Mouse (Mus musculus) lung, embryonic 16.5 days (tissue): ENCODE data around the gene A530016L24Rik. TPM values are rescaled to one million over a fixed set of nuclear protein-coding genes. Genes with fewer than 3 reads are reported as not detected.

Experiments
- ATAC-seq: fragments of 200-750 bp; cut with Nextera tagmentation; 2 replicates; pipeline ENCODE4 v1.8.0; 2017; ENCODE audit warnings: low read depth, mild to moderate bottlenecking, moderate library complexity
- H3K27ac ChIP-seq: fragments of 300-500 bp; sonication (generic); 2 replicates; pipeline ENCODE4 v1.5.1; 2014; ENCODE audit warnings: mild to moderate bottlenecking, control low read depth, low read length
- H3K27me3 ChIP-seq: fragments of 300-500 bp; sonication (generic); 2 replicates; pipeline ENCODE4 v1.6.1; 2014; ENCODE audit warnings: low read depth, low read length, mixed read lengths; ENCODE audit not compliant: control insufficient read depth, insufficient read depth
- H3K36me3 ChIP-seq: fragments of 300-500 bp; sonication (generic); 2 replicates; pipeline ENCODE4 v1.6.1; 2014; ENCODE audit warnings: low read length; ENCODE audit not compliant: control insufficient read depth, insufficient read depth
- H3K4me1 ChIP-seq: fragments of 300-500 bp; sonication (generic); replicated peaks from 2 replicates; pipeline ENCODE4 v1.6.1; 2014; ENCODE audit warnings: low read length, mixed read lengths; ENCODE audit not compliant: control insufficient read depth, insufficient read depth
- H3K4me2 ChIP-seq: fragments of 300-500 bp; sonication (generic); 2 replicates; pipeline ENCODE4 v1.6.1; 2014; ENCODE audit warnings: low read depth, low read length, control low read depth
- H3K4me3 ChIP-seq: fragments of 300-500 bp; sonication (generic); 2 replicates; pipeline ENCODE4 v1.5.1; 2014; ENCODE audit warnings: mild to moderate bottlenecking, low read length, control low read depth
- H3K9ac ChIP-seq: fragments of 300-500 bp; sonication (generic); 2 replicates; pipeline ENCODE4 v1.6.1; 2014; ENCODE audit warnings: low read length, control low read depth
- H3K9me3 ChIP-seq: fragments of 300-500 bp; sonication (generic); 2 replicates; pipeline ENCODE4 v1.6.1; 2016; ENCODE audit warnings: low read length; ENCODE audit not compliant: control insufficient read depth
- WGBS: fragments of 180-500 bp; shearing (Covaris S2); extraction: QIAGEN DNeasy Blood & Tissue Kit; methylation state at CpG from one replicate; pipeline ENCODE4 v1.1.7; 2014; 5-methylcytosine and 5-hydroxymethylcytosine counted together
- polyA plus RNA-seq: library from polyadenylated mRNA; unstranded; fragments of >200 nt; fragmentation: Nextera tagmentation; extraction: Ambion mirVana; gene quantifications from 2 replicates; pipeline ENCODE4 v1.2.1, GENCODE M21; 2015

The A530016L24Rik gene
- polyA plus RNA-seq, 1 experiment from 2014 or later: 0.10 TPM

DNA sequence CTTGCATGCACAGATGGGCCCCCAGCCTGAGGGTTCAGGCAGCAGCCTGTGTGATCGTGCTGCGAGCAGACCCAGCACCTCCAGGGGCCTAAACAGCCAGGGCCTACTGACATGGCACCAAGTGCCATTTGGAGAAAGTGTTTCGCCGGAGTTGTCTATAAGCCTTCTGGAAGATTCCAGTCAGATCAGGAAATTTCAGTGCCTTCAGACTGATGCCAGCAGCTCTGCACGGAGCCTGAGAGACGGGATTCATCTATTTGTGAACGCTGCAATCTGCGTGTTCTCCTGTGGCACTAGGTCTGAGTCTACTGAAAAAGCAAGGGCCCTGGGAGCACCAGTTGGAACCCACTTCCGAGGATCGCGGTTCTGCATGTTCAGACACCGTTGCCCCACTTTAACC is 51.1 kb downstream of the A530016L24Rik start:
- Histone ChIP-seq H3K36me3 (no peaks in the 10 kb centered on the region), H3K4me3 (no peak overlapping the region), H3K4me1 (no peaks in the 10 kb centered on the region), H3K27ac (no peak overlapping the region), H3K4me2 (no peak overlapping the region), H3K9ac (no peak overlapping the region), H3K27me3 (no peaks in the 10 kb centered on the region), H3K9me3 (no peaks in the 10 kb centered on the region)
- 92% methylated on average over 12 of the region's 12 CpGs for WGBS
- no peak for ATAC-seq

DNA sequence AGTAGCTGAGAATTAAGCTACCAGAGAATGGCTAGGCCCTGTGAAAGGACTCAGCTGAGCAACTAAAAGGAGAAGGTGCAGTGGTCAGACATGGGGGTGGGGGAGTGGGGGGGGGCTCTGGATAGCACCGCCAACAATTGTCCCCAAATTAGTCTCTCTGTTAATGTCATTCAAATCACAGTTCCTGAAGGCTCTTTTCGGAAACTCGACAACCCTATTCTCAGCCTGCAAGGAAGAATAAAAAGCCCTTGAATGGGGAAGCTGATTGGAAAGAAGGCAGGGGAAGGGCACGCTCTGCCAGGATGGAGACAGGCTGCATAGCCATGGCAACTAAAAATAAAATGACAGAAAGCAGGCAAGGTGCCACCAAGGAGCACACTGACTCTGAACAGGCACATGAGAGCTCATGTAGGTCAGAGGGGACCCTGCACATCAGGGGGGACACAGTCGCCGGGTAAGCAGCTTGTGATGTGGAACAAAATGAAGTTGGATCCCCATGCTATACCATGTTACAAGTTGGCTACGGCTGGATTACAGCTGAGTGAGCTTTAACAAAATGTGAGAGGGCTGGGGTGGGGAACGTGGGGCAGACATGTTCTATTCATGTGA is 52.3 kb downstream of the A530016L24Rik start:
- H3K9me3 ChIP-seq: no peaks in the 10 kb centered on the region
- H3K27me3 ChIP-seq: no peaks in the 10 kb centered on the region
- H3K4me1 ChIP-seq: no peaks in the 10 kb centered on the region
- no peaks in the 10 kb centered on the region for H3K36me3 ChIP-seq
- H3K4me3 ChIP-seq: no peak overlapping the region
- whole genome bisulfite sequencing: 81% methylated on average over 8 of the region's 8 CpGs
- no peak overlapping the region for H3K27ac ChIP-seq
- no peak overlapping the region for H3K9ac ChIP-seq
- no peak for ATAC-seq
- no peak overlapping the region for H3K4me2 ChIP-seq

DNA sequence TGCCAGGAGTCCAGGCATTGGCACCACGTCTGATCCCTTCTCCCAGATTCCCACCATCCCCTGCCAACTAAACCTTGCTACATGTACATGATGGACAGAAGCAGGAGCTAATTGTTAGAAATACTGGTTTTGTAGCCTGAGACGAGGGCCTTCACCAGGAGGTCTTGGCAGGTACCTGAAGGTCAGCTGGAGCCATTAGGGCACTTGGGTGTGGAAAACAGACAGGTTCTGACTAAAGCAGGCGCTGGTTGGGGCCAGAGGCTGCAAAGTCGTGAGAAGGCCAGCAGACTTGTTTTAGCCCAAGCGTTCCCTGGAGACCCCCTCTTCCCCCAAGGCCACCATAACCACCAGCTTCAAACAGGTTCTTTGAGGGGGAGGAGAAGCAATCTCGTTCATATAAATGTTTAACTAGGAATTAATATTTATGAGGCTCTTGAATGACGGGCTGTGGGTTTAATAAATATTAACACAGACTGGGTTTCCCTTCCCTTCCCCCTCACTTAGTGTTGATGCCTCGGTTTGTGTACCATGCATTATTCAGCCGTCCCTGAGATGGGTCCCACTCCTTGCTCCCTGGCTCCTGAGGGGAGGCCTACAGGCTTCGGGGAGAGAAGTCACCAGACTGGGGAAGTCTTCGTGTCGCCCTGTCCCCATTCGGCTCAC is 53.1 kb downstream of the A530016L24Rik start:
- Histone ChIP-seq H3K27me3 (no peaks in the 10 kb centered on the region), H3K36me3 (no peaks in the 10 kb centered on the region), H3K9me3 (no peaks in the 10 kb centered on the region), H3K9ac (no peak overlapping the region), H3K27ac (no peak overlapping the region), H3K4me2 (no peak overlapping the region), H3K4me3 (no peak overlapping the region), H3K4me1 (no peaks in the 10 kb centered on the region)
- ATAC-seq: no peak
- WGBS: 65% methylated on average over 13 of the region's 13 CpGs

DNA sequence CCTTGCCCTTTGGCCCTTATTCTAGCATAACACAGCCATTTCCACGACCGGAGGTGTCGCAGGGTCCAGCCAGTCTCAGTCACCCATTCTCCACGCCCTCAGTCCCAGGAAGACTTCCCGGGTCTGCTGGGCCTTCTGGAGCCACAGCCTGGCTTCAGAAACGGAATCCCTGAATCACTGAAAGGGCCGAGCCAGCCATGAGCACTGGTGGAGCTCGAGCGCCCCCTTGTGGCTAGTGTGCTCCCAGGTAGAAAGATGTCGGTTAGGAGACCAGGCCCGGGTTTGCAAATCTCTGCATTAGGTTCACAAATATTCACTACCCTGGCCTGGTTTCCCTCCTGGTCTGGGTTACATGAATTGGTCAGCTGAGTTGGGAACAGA is 53.7 kb downstream of the A530016L24Rik start:
- Histone ChIP-seq H3K9ac (no peak overlapping the region), H3K4me2 (no peak overlapping the region), H3K4me3 (no peak overlapping the region), H3K27me3 (no peaks in the 10 kb centered on the region), H3K36me3 (no peaks in the 10 kb centered on the region), H3K27ac (no peak overlapping the region), H3K9me3 (no peaks in the 10 kb centered on the region), H3K4me1 (no peaks in the 10 kb centered on the region)
- ATAC-seq: peak; percentile 41; the same call in 1 of the 2 replicates
- 8% methylated on average over 11 of the region's 11 CpGs for WGBS

DNA sequence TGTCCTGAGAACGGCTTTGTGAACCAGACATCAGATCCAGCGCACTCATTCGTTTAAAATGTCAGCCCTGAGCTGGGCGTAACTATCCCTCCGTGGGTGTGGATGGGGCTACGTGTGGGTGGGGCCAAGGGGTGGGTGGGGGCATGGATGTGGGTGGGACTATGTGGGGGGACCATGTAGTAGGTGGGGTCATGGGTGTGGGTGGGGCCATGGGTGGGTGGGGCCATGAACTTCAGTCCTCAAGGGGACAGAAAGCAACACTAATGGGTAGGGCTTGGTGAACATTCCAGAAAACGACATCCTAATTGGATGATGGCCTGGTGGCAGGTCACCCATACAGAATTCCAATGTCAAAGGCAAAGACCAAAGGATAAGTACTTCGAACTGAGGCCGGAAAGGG is 54.7 kb downstream of the A530016L24Rik start:
- no peak for ATAC-seq
- no peaks in the 10 kb centered on the region for H3K9me3 ChIP-seq
- H3K27me3 ChIP-seq: no peaks in the 10 kb centered on the region
- no peaks in the 10 kb centered on the region for H3K4me1 ChIP-seq
- WGBS: 64% methylated on average over 9 of the region's 9 CpGs
- no peak overlapping the region for H3K4me3 ChIP-seq
- no peaks in the 10 kb centered on the region for H3K36me3 ChIP-seq
- H3K4me2 ChIP-seq: no peak overlapping the region
- no peak overlapping the region for H3K9ac ChIP-seq
- no peak overlapping the region for H3K27ac ChIP-seq

DNA sequence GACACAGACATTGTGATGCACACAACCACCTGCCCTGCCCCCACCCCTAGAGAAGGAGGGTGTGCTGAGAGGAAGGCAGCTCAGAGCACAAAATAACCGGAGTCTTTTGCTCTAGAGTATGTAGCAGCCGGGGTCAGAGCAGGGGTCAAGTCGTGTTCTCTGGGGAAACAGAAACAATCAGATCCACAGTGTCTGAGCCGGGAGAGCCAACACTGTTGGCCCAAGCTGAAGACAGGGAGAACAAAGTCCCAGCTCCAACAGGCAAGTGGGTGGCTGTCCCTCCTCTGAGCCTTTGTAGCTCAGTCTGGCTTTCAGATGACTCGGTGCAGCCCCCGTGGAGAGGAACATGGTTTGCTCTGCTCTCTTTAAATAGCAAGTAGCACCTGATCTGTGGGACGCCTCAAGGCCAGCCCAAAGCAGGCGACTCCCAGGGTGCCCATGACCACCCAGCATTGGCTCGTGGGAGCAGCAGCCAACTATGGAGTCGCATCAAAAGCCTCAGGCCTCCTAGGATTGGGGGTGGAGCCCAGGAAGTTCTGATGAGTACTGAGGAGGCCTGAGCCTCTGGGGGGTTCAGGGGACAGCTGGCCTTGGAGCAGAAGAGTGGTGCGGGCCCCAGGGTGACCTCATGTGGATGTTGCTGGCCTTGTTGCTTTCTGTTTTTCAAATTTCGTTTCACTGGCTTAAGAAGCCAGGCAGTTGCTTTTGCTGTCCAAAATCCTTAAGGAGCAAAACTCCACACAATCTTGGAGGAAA is 55.9 kb downstream of the A530016L24Rik start:
- WGBS: 30% methylated on average over 12 of the region's 12 CpGs
- Histone ChIP-seq H3K27me3 (no peaks in the 10 kb centered on the region), H3K36me3 (no peaks in the 10 kb centered on the region), H3K4me1 (no peaks in the 10 kb centered on the region), H3K9me3 (no peaks in the 10 kb centered on the region), H3K4me3 (no peak overlapping the region), H3K9ac (no peak overlapping the region), H3K4me2 (no peak overlapping the region), H3K27ac (no peak overlapping the region)
- ATAC-seq: no peak

DNA sequence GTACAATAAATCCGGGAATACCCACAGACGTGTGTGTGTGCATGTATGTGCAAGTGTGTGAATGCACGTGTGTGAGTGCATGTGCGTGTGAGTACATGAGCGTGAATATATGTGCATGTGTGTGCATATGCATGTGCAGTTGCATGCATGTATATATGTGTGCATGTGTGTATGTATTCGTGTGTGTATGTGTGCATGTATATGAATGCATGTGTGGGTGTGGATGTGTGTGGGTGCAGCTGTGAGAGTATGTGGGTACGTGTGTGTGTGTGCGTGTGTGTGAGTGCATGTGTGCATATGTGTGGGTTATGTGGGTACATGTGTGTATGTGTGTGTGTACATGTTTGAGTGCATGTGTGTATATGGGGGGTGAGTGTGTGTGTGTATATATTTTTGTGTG is 56.9 kb downstream of the A530016L24Rik start:
- no peak overlapping the region for H3K4me3 ChIP-seq
- H3K9ac ChIP-seq: no peak overlapping the region
- H3K27ac ChIP-seq: no peak overlapping the region
- no peaks in the 10 kb centered on the region for H3K9me3 ChIP-seq
- H3K36me3 ChIP-seq: no peaks in the 10 kb centered on the region
- no peaks in the 10 kb centered on the region for H3K4me1 ChIP-seq
- no peak overlapping the region for H3K4me2 ChIP-seq
- no peak for ATAC-seq
- no peaks in the 10 kb centered on the region for H3K27me3 ChIP-seq
- WGBS: 92% methylated on average over 8 of the region's 8 CpGs

DNA sequence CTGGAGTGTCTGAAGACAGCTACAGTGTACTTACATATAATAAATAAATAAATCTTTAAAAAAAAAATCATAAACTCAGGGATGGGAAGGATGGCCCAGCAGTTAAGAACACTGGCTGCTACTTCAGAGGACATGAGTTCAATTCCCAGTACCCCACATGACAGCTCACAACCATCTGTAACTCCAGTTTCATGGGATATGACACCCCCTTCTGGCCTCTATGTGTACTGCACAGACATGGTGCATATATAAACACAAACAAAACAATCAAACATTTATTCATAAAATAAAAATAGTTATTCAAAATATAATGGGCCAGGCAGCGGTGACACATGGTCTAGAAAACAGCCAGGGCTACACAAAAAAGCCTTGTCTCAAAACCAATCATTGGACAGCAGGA is 60.0 kb downstream of the A530016L24Rik start:
- WGBS: 91% methylated on average over 1 of the region's 1 CpGs
- H3K9ac ChIP-seq: no peak overlapping the region

More for the DNA sequence above, 60.0 kb downstream of the A530016L24Rik start:
- Histone ChIP-seq H3K27ac (no peak overlapping the region), H3K4me1 (no peaks in the 10 kb centered on the region), H3K4me2 (no peak overlapping the region), H3K9me3 (no peaks in the 10 kb centered on the region), H3K27me3 (no peaks in the 10 kb centered on the region), H3K36me3 (no peaks in the 10 kb centered on the region), H3K4me3 (no peak overlapping the region)
- no peak for ATAC-seq
